Mouse (Mus musculus): ENCODE data around the gene Mical2.

Mical2 gene

DNA sequence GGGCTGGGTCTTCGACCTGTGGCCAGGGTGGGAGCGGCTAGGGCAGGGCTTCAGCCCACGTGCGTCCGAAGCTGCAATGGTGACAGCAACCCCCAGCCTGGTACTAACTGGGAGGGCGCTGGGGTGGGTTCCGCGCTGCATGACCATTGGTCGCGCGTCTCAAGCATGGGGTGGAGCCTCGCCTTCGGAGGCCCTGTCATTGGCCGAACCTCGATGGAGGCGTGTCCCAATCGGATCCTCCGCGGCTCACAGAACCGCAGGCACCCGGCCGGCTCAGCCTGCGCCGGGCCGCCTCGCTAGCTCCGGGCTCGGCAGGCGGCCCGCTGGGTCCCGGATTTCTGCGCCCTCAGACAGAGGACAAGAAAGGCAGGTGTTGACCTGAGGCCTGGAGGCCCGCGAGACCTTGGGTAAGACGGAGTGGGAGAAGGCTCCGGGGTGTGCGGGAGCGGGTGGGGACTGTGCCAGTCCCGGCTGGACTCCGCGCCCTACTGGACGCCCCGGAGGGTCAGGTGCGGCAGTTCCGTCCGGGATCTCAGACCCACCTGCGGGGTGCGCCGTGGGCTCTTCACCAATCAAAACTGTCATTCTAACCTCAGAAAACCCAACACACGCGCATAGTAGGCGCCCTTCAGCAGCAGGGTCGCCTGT, at the start of gene Mical2:
Gene Mical2, plus strand, starts transcription at position 242 of the 648 bp plus-strand sequence.
- peak; percentile 77 for DNase-seq (ENCODE audit: low spot score)

DNA sequence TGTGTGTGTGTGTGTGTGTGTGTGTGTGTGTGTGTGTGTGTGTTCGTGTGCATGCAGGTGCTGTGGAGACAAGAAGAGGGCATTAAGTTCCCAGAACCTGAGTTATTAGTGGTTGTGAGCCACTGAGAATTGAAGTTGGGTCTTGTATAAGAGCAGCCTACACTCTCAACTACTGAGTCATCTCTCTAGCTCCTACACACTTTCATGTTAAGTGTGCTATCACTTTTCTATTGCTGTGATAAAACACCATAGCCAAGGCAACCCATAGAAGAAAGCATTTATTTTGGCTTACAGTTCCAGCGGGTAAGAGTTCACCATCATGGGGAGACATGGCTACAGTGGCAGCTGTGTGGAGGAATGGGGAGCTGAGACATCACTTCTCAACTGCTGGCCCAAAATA, 49.0 kb upstream of the Mical2 start:
- no peak for DNase-seq (ENCODE audit: low spot score)

DNA sequence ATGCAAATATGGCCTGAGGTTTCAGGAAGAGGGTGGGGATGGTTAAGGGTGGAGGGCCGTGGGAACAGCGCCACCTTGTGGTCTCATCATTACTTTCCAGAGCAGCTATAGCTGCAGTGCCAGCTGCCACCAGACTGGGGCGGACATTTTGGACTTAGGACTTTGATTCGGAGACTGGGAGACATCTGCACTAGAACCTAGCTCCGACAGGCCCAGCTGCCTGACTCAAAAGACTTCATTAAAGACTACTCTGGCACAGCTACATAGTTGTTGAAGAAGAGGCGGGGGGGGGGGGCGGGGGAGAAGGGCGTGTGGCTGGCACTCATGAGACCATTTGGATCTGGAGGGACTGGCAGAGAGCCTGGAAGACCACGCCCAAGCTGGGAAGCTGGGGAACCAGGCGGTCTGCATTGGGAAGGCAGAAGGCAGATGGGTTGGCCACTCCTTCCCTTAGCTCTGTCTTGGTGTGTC, 45.4 kb upstream of the Mical2 start:
- peak; percentile 77 for DNase-seq (ENCODE audit: low spot score)

DNA sequence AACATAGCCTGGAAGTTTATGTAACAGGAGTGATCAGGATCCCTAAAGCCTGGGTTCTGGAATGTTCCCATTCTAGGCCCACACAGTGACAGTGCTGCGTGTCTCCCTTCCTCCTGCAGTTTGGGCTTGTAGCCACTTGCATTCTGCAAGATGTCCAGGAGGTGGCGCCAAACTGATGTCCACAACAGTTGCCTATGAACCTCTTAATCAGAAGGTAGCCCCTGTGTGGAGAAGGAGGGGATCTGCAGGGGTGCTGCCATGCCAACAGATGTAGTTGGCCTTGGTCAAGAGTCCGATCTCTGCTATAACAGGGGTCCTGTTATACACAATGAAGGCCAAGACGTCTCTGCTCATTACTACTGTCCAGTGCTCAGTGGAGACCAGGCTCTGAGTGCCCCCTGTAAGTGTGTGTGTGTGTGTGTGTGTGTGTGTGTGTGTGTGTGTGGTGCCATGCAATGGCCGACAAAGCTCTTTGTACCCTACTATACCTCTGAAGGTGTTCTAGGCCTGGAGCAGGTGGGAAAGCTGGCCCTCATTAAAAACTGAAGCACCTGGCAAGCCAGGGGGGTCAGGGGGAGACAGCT, 42.3 kb upstream of the Mical2 start:
- DNase-seq (ENCODE audit: low spot score), result peak; percentile 88

DNA sequence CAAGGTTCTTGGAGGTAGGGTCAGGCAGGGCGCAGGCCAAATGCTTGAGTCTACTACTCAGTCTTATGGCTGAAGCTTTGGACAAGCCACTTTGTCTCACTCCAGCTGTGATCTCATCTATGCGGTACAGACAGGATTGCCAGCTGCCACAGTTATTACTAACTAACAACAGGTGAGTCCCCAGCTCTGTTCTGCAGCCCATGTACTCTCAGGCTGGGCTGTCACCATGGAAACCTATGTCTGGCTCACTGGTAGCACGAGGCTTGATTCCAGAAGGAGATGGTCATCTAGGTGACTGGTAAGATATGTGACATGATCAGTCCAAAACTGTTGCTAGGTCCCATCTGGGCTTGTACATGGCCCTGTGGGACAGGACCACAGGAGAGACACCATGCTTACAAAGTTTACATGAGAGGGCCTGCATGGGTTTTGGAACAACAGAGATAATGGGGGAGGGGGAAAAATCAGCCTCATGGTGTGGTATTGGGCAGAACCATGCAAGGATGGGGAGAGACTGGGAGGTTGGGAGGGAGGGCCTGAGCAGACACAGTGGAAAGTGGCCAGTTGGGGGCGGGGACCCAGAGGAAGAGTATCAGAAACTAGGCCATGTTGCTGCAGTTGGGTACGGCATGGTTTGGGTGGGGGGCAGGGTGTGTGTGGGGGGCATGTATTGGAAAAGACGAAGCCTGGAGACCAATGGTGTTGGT, 41.0 kb upstream of the Mical2 start:
- no peak for DNase-seq (ENCODE audit: low spot score)

DNA sequence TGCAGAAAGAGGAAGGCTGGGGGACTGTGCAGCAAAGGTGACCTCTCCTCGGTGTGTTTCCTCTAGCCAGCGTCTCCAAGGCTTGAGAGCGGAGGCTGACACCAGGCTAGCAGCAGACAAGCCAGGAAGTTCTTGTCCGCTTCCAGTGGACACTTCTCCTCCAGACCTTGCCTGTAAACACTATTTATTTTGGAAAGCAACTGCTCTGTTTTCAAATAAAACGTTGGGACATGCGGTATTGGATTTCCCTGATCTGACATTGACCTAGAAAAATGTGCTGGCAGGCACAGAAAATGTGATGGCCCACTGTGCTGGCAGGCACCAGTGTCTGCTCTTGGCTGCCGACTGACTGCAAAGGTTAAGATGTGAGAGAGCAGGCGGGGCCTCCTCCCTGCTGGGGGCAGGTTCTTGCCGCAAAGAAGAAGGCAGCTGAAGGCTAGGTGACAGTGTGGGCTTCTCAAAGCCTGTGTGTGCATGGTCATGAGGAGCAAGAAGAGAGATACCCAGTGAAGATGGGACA, 40.4 kb upstream of the Mical2 start:
- no peak for DNase-seq (ENCODE audit: low spot score)

DNA sequence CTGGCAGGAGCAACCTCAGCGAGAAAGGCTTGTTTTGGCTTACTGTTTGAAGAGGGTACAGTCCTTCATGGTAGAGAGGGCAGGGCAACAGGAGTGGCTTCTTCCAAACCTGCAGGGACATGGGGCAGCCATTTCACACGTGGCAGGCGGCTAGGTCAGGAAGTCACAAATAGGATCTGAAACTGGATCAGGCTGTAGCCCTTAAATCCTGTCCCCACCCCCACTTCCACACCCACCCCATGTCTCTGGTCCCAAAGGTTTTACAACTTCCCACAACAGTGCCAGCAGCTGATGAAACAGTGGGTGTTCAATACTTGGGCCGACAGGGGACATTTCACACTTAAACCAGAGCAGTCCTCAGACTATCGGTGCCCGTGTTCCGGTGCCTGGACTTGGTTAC, 38.8 kb upstream of the Mical2 start:
- no peak for DNase-seq (ENCODE audit: low spot score)

DNA sequence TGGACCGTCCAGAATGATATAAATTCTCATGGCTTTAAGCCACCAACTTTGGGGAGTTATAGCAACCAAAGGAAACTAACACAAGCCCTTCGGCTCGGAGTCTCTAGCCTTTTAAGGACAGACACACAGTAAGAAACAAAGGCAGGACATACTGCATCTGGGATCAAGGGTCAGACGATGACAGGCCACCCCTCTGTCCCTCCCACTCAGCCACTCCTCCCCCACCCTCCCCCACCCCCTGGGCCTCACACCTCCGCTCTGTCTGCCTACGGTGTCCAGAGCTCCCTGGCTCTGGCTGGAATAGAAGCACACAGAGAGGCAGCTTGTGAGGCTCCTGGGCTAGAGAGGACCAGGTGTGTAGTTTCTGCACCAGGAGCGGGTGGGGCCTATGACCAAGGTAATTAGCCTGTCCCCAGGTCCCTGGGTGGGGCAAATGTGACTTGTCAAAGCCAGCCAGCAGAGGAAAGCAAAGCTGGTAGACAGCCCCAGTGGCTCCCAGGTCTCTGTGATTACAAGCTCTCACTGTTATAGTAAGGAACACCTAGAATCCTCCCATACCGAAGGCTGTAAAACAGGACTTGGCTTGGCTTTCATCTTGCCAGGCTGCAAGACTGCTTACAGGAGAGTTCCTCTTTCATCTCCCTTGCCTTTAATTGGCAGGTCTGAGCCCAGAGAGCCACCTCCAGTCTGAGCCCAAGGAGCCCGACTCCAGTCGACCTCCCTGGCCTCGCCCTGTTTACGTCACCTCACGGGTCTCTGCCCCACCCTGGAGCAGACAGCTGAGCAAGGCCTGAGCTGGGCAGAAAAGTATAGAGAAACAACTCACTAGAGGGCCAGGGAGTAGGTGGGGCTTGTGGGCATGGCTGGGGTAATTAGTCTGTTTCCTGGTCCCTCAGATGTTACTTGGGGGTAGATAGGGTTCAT, 37.9 kb upstream of the Mical2 start:
- no peak for DNase-seq (ENCODE audit: low spot score)

DNA sequence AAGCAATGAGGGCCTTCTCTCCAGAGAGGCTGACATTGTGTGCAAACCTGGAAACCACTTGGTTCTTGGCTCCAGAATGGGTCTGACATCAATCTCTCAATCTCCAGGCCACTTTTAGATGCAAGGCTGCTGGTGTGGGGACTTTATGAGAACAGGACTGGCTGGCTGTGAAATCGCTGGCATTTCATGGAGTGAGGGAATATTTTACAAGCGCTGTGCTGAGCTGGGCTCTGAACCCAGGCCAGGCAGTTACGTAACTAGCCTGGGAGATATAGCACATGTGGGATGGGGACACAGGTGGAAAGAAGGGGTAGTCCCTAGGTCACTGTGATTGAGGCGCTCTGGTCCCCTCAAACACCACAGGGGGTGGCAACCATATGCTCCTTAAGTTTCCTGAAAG, 33.4 kb upstream of the Mical2 start:
- no peak for DNase-seq (ENCODE audit: low spot score)

DNA sequence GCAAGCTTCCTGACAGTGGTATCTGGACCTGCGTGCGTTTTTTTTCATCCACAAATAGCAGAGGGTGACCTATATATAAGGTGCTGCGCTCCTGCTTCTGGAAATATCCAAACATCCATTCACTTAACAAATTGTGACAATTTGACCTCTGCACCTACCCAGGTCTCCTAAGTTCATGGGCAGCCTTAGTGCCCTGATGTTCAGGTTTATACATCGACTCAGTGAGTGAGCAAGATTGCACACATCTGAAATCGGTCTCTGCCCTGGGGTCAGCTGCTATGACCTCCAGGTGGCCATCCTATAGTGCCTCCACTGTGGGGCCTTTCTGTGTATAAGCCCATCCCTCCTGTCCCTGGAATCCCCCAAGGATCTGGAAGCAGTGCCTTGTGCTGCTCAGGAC, 32.9 kb upstream of the Mical2 start:
- DNase-seq (ENCODE audit: low spot score), result no peak

DNA sequence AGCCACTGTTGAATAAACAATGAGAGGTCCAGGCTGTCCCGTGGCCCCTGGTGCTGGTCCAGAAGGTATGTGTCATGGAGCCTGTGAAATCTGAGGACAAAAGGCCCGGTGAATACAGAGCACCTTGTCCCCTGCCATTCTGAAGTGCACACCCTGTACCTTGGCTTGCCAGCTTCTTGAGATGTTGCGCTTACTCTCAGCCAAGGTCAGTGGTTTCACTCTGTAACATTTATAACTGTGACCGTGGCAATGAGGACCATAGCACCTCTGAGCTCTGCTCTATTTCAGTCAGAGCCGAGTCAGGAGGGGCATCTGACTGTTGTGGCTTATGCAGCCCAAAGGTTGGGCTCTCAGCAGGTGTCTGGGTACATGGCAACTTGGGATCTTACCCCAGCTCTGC, 31.4 kb upstream of the Mical2 start:
- DNase-seq (ENCODE audit: low spot score), result no peak

DNA sequence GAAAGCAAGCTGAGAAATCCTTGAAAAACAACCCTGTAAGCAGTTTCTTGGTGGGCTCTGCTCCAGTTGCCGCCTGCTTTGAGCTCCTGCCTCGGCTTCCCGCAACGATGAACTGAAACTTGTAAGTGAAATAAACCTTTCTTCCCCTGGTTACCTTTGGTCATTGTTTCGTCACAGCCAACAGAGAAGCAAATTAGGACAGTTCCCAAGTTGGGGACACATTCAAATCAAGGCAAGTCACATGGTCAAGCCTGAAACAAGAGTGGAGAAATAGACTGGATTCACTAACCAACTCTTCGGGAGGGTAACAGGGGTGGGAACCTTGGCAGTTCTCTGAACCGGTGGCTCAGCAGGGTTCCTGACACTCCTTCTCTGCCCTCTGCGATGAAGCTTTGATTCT, 28.2 kb upstream of the Mical2 start:
- DNase-seq (ENCODE audit: low spot score), result no peak

DNA sequence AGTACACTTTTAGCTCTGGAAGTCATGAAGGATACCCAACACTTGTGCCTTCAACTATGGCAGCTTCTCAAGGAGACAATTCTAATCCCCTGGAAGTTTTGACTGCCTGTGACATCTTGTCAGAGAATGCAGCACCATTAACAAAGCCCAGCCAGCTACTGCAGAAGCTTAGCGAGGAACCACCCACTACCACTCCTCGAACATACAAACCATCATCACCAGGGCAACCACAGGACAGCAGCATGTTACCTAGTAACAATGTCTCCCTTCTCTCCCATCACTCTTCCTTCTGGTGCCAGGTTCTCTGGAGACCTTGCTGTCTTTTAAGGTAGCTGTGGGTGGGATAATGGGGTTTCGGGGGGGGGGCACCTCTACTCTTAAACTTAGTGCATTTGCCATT, 26.3 kb upstream of the Mical2 start:
- DNase-seq (ENCODE audit: low spot score), result no peak

DNA sequence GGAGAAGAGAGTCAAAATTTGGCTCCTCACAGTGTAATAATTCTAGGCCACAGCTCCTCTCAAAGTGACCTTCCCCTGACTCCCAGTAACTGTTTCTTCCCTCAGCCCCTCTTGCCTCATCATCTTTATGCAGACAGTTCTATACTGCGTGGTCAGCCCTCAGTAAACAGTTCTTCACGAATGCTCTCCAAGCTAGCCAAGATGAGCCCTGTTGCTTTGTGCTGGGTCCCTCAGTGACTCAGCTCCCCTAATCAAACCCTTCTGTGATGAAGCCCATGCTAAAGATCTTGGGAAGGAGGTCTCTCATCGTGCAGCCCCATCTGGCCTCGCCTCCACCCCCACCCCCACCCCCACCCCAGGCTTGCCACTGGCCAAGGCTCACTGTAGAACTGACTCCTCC, 24.9 kb upstream of the Mical2 start:
- DNase-seq (ENCODE audit: low spot score), result no peak

DNA sequence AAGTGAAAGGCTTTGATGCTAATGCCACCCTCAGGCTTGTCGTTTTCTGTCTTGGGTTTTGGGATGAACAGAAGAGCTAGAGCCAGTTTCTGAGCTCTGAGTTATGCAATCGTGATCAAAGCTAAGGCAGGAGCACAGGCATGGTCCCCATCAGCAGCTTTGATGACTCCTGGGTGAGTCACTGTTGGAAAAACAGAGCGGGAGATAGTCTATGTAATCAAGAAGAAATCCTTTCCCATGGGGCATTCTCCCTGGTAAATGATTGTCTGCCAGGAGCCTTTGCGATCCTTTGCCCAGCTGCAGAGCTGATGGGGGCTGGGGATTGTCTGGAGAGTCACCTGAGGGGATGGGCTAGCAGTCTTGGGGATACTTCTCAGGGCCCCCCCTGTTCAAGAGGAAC, 23.5 kb upstream of the Mical2 start:
- DNase-seq (ENCODE audit: low spot score), result no peak

DNA sequence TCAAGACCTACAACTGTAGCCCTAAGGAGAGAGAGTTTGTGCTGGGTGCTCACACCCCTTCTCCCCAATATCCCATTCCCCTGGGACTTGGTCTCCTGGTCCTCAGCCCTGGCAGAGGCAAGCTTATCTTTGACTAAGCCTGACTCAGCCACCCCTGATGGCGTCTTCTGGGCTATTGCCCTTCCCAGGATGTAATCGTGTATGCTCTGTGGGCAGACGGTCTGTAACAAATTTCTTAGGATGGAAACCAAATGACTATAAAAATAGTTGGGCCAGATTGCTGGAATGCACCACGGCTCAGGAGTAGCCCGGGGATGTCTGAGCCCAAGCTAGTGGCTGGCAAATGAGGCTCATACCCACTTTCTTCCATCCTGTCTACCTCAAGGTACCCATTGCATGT, 22.8 kb upstream of the Mical2 start:
- no peak for DNase-seq (ENCODE audit: low spot score)

DNA sequence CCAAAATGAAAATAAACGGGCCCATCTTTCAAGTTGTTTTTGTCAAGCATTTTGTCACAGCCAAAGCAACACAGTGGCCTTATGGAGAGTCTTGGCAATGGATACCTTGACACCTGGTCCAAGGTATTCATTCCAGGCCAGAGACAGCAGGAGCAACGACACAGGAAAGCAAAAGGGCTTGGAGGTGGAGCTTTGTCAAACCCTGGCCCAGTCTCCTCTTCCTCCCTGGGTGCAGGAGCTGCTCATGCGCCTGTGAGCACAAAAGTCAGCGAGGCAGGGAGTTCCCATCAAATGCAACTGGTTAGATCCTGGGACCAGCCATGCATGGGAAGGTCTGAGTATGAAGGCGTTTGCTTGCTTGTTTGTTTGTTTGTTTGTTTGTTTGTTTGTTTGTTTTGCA, 21.7 kb upstream of the Mical2 start:
- DNase-seq (ENCODE audit: low spot score), result no peak

DNA sequence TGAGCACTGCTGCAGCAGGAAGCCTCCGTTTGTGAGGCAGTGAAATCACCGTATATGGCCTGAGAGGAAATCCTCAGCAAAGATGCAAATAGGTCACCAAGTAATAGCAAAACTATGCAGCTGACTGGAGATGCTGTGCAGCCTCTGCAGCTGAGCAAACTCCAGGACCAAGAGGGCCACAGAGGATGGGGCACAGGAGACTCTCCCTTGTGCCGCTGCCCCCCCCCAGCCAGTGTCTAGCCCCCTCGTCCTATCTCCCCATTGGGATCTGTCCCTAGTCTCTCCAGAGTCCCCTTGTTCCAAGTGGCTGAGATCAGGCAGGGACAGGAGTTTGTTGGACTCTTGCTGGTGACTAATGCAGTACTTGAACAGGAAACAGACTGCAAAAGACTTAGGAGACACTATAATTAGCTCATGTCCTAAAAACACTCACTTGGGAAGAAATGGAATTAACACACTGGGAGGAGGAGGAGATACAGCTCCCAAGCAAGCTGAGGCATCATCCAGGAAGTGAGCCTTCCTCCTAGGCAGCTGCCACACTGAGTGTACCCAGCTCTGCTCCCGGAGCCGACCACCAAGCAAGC, 21.2 kb upstream of the Mical2 start:
- DNase-seq (ENCODE audit: low spot score), result no peak

DNA sequence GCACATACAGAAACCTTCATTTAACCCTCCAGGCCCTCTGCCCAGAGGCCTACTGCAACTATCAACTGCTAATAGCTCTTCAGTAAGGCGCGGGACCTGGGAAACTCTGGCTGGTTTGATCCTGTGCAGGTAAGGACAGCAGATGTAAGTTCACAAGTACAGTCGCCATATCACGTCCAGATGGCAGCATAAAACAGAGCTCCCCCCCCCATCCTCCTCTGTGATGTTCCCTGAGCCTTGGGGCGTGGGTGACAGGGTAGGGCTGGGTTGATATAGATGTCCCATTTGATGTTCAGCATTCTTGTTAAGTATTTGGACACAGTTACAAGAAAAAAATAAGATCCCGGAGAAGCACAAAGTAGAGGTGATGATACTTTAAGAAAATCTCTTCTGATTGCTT, 20.1 kb upstream of the Mical2 start:
- DNase-seq (ENCODE audit: low spot score), result no peak

DNA sequence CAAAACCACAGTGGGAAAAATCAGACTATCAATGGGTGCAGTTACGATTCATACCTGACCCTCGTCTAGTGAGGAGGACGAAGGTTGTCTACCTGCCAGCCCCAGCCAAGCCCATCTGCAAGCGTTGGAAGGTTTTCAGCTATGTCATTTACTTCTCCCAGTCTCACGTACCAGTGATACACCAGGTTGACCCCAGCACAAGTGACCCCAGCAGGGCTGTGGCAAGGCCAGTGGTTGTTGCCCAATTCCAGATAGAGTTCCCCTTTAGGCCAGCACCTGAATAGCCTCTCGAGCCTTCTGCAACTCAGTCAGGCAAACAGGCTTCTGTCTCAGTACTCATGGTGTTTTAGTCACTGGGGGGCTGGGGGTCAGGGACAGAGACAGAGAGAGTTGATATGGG, 17.9 kb upstream of the Mical2 start:
- DNase-seq (ENCODE audit: low spot score), result no peak

DNA sequence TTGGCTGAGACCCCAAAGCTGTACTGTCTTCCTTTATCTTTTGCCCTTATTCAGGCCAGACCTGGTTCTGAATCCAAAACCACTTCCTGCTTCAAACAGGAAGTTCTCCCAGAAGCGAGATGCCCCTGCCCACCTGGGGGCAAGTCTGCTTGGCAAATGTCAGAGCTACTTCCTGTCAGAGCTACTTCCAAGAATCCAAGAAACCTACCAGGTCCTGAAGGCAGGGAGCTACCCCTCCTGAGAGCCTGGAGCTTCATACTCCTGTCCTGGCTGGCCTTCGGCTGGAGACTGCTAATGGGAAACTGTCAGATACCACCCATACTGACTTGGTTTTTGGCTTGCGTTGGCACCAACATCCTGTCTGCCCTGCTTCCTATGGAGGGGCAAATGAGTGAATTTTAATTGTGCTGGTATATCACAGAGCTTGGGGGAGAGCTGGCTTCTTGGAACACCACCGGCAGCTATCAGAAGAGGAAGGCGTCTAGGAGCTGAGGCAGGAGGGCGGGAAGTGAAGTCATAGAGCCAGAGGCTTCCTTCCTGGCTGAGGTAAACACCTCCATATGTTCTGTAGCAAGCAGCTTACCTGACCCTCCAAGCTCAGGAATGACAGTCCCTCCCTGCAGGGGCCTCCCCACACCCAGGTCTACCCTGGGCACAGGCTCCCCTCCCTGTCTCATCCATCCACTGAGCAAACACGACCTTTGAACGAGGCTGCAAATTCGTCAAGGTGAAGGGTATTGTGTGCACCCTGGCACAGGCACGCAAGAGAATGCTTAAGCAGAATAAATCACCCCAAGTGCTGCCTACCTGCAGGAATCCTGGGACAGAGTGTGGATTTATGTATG, 17.1 kb upstream of the Mical2 start:
- DNase-seq (ENCODE audit: low spot score), result no peak

Measured in urinary bladder, postnatal 25 days (tissue).